Mouse (Mus musculus): ENCODE measurements around the gene Hist1h3b. TPM values are rescaled to one million over a fixed set of nuclear protein-coding genes. Genes with fewer than 3 reads are reported as not detected.
A peak's percentile ranks its signal among the peaks of the same experiment; 100 is the strongest.
"Not testable (repeated sequence)": the region's sequence is repeated elsewhere in the genome, so short reads cannot be mapped to it uniquely, and the experiment has no call there.

Hist1h3b gene
- polyA plus RNA-seq, 1 experiment from 2014 or later = 12.5 TPM

GRCm38 (mm10) chr13:23716261-23717042 lies 35.6 kb upstream of the Hist1h3b start:
- Histone ChIP-seq H3K9ac (ENCODE audit: low read depth, low read length) (no peak overlapping the region), H3K27ac (ENCODE audit: low read depth, low read length) (no peak overlapping the region), H3K4me1 (ENCODE audit: control insufficient read depth, insufficient read depth, low read length) (no peaks in the 10 kb centered on the region), H3K27me3 (ENCODE audit: control insufficient read depth, insufficient read depth, low read length) (no peaks in the 10 kb centered on the region), H3K4me2 (replicated peaks; ENCODE audit: low read depth, low read length) (no peak overlapping the region), H3K36me3 (ENCODE audit: control insufficient read depth, insufficient read depth, low read length) (no peaks in the 10 kb centered on the region), H3K4me3 (ENCODE audit: low read length) (no peak overlapping the region), H3K9me3 (ENCODE audit: control insufficient read depth, low read length) (no peaks in the 10 kb centered on the region)
- whole genome bisulfite sequencing = 91% methylated on average over 5 of the region's 5 CpGs
- ATAC-seq (ENCODE audit: low FRiP score, low TSS enrichment) = no peak

GRCm38 (mm10) chr13:23717176-23717575 lies 34.9 kb upstream of the Hist1h3b start:
- Histone ChIP-seq H3K4me1 (ENCODE audit: control insufficient read depth, insufficient read depth, low read length) (no peaks in the 10 kb centered on the region), H3K9ac (ENCODE audit: low read depth, low read length) (no peak overlapping the region), H3K27ac (ENCODE audit: low read depth, low read length) (no peak overlapping the region), H3K36me3 (ENCODE audit: control insufficient read depth, insufficient read depth, low read length) (no peaks in the 10 kb centered on the region), H3K4me3 (ENCODE audit: low read length) (no peak overlapping the region), H3K4me2 (replicated peaks; ENCODE audit: low read depth, low read length) (no peak overlapping the region), H3K27me3 (ENCODE audit: control insufficient read depth, insufficient read depth, low read length) (no peaks in the 10 kb centered on the region), H3K9me3 (ENCODE audit: control insufficient read depth, low read length) (no peaks in the 10 kb centered on the region)
- WGBS = 58% methylated on average over 11 of the region's 11 CpGs
- no peak for ATAC-seq (ENCODE audit: low FRiP score, low TSS enrichment)

GRCm38 (mm10) chr13:23717593-23718245 lies 34.3 kb upstream of the Hist1h3b start:
- not testable (repeated sequence) for H3K4me2 ChIP-seq (replicated peaks; ENCODE audit: low read depth, low read length); H3K4me1 ChIP-seq (ENCODE audit: control insufficient read depth, insufficient read depth, low read length); H3K27ac ChIP-seq (ENCODE audit: low read depth, low read length); H3K27me3 ChIP-seq (ENCODE audit: control insufficient read depth, insufficient read depth, low read length); H3K9me3 ChIP-seq (ENCODE audit: control insufficient read depth, low read length); H3K4me3 ChIP-seq (ENCODE audit: low read length); ATAC-seq (ENCODE audit: low FRiP score, low TSS enrichment); H3K36me3 ChIP-seq (ENCODE audit: control insufficient read depth, insufficient read depth, low read length); H3K9ac ChIP-seq (ENCODE audit: low read depth, low read length)
- 20% methylated on average over 2 of the region's 2 CpGs for WGBS

- Histone ChIP-seq H3K36me3 (ENCODE audit: control insufficient read depth, insufficient read depth, low read length) (no peaks in the 10 kb centered on the region), H3K27me3 (ENCODE audit: control insufficient read depth, insufficient read depth, low read length) (no peaks in the 10 kb centered on the region), H3K27ac (ENCODE audit: low read depth, low read length) (no peak overlapping the region), H3K4me1 (ENCODE audit: control insufficient read depth, insufficient read depth, low read length) (no peaks in the 10 kb centered on the region), H3K9ac (ENCODE audit: low read depth, low read length) (no peak overlapping the region), H3K4me3 (ENCODE audit: low read length) (no peak overlapping the region), H3K4me2 (replicated peaks; ENCODE audit: low read depth, low read length) (no peak overlapping the region), H3K9me3 (ENCODE audit: control insufficient read depth, low read length) (no peaks in the 10 kb centered on the region)
- 71% methylated on average over 4 of the region's 4 CpGs for WGBS
- ATAC-seq (ENCODE audit: low FRiP score, low TSS enrichment) = no peak
Observed at GRCm38 (mm10) chr13:23724239-23724638, 27.8 kb upstream of the Hist1h3b start.

- H3K27ac ChIP-seq (ENCODE audit: low read depth, low read length) = no peak overlapping the region
- H3K4me1 ChIP-seq (ENCODE audit: control insufficient read depth, insufficient read depth, low read length) = no peaks in the 10 kb centered on the region
- no peak overlapping the region for H3K4me3 ChIP-seq (ENCODE audit: low read length)
- no peak for ATAC-seq (ENCODE audit: low FRiP score, low TSS enrichment)
- no peak overlapping the region for H3K9ac ChIP-seq (ENCODE audit: low read depth, low read length)
- no peaks in the 10 kb centered on the region for H3K9me3 ChIP-seq (ENCODE audit: control insufficient read depth, low read length)
- H3K27me3 ChIP-seq (ENCODE audit: control insufficient read depth, insufficient read depth, low read length) = no peaks in the 10 kb centered on the region
- no peaks in the 10 kb centered on the region for H3K36me3 ChIP-seq (ENCODE audit: control insufficient read depth, insufficient read depth, low read length)
- 60% methylated on average over 1 of the region's 1 CpGs for WGBS
- H3K4me2 ChIP-seq (replicated peaks; ENCODE audit: low read depth, low read length) = no peak overlapping the region
Observed at GRCm38 (mm10) chr13:23725213-23725612, 26.9 kb upstream of the Hist1h3b start.

GRCm38 (mm10) chr13:23728472-23729191 lies 23.4 kb upstream of the Hist1h3b start:
- Histone ChIP-seq H3K4me1 (ENCODE audit: control insufficient read depth, insufficient read depth, low read length) (peaks cover 5% of the 10 kb centered on the region; the same call in 1 of the 2 replicates), H3K9ac (ENCODE audit: low read depth, low read length) (no peak overlapping the region), H3K27me3 (ENCODE audit: control insufficient read depth, insufficient read depth, low read length) (no peaks in the 10 kb centered on the region), H3K36me3 (ENCODE audit: control insufficient read depth, insufficient read depth, low read length) (no peaks in the 10 kb centered on the region), H3K27ac (ENCODE audit: low read depth, low read length) (no peak overlapping the region), H3K4me3 (ENCODE audit: low read length) (no peak overlapping the region), H3K4me2 (replicated peaks; ENCODE audit: low read depth, low read length) (no peak overlapping the region), H3K9me3 (ENCODE audit: control insufficient read depth, low read length) (no peaks in the 10 kb centered on the region)
- ATAC-seq (ENCODE audit: low FRiP score, low TSS enrichment) = no peak
- 91% methylated on average over 18 of the region's 18 CpGs for WGBS

GRCm38 (mm10) chr13:23729192-23729525 lies 22.9 kb upstream of the Hist1h3b start:
- Histone ChIP-seq H3K4me3 (ENCODE audit: low read length) (no peak overlapping the region), H3K4me2 (replicated peaks; ENCODE audit: low read depth, low read length) (no peak overlapping the region), H3K9me3 (ENCODE audit: control insufficient read depth, low read length) (no peaks in the 10 kb centered on the region), H3K27ac (ENCODE audit: low read depth, low read length) (no peak overlapping the region), H3K36me3 (ENCODE audit: control insufficient read depth, insufficient read depth, low read length) (no peaks in the 10 kb centered on the region), H3K27me3 (ENCODE audit: control insufficient read depth, insufficient read depth, low read length) (no peaks in the 10 kb centered on the region), H3K9ac (ENCODE audit: low read depth, low read length) (no peak overlapping the region), H3K4me1 (ENCODE audit: control insufficient read depth, insufficient read depth, low read length) (peaks cover 5% of the 10 kb centered on the region; the same call in 1 of the 2 replicates)
- WGBS = 90% methylated on average over 9 of the region's 9 CpGs
- ATAC-seq (ENCODE audit: low FRiP score, low TSS enrichment) = no peak

GRCm38 (mm10) chr13:23729706-23730105 lies 22.4 kb upstream of the Hist1h3b start:
- Histone ChIP-seq H3K4me1 (ENCODE audit: control insufficient read depth, insufficient read depth, low read length) (peaks cover 5% of the 10 kb centered on the region; the same call in 1 of the 2 replicates), H3K27ac (ENCODE audit: low read depth, low read length) (no peak overlapping the region), H3K36me3 (ENCODE audit: control insufficient read depth, insufficient read depth, low read length) (no peaks in the 10 kb centered on the region), H3K27me3 (ENCODE audit: control insufficient read depth, insufficient read depth, low read length) (no peaks in the 10 kb centered on the region), H3K9me3 (ENCODE audit: control insufficient read depth, low read length) (no peaks in the 10 kb centered on the region), H3K9ac (ENCODE audit: low read depth, low read length) (no peak overlapping the region), H3K4me2 (replicated peaks; ENCODE audit: low read depth, low read length) (no peak overlapping the region), H3K4me3 (ENCODE audit: low read length) (no peak overlapping the region)
- WGBS = 94% methylated on average over 5 of the region's 5 CpGs
- no peak for ATAC-seq (ENCODE audit: low FRiP score, low TSS enrichment)

GRCm38 (mm10) chr13:23730479-23730878 lies 21.6 kb upstream of the Hist1h3b start:
- H3K4me3 ChIP-seq (ENCODE audit: low read length) = no peak overlapping the region
- H3K36me3 ChIP-seq (ENCODE audit: control insufficient read depth, insufficient read depth, low read length) = no peaks in the 10 kb centered on the region
- H3K9ac ChIP-seq (ENCODE audit: low read depth, low read length) = no peak overlapping the region
- no peaks in the 10 kb centered on the region for H3K27me3 ChIP-seq (ENCODE audit: control insufficient read depth, insufficient read depth, low read length)
- H3K9me3 ChIP-seq (ENCODE audit: control insufficient read depth, low read length) = no peaks in the 10 kb centered on the region
- 0 out of 2 replicates have a peak, but pooled peaks have one; percentile 38 for ATAC-seq (ENCODE audit: low FRiP score, low TSS enrichment)
- H3K4me1 ChIP-seq (ENCODE audit: control insufficient read depth, insufficient read depth, low read length) = peaks cover 5% of the 10 kb centered on the region; the same call in 1 of the 2 replicates
- no peak overlapping the region for H3K27ac ChIP-seq (ENCODE audit: low read depth, low read length)
- 32% methylated on average over 8 of the region's 8 CpGs for WGBS
- no peak overlapping the region for H3K4me2 ChIP-seq (replicated peaks; ENCODE audit: low read depth, low read length)
